Mouse (Mus musculus): ENCODE results near the gene Dagla. TPM values are rescaled to one million over a fixed set of nuclear protein-coding genes. Genes with fewer than 3 reads are reported as not detected.

Gene Dagla
- total RNA-seq, 2 experiments from 2014 or later, result 93.7 to 95.4 TPM

DNA sequence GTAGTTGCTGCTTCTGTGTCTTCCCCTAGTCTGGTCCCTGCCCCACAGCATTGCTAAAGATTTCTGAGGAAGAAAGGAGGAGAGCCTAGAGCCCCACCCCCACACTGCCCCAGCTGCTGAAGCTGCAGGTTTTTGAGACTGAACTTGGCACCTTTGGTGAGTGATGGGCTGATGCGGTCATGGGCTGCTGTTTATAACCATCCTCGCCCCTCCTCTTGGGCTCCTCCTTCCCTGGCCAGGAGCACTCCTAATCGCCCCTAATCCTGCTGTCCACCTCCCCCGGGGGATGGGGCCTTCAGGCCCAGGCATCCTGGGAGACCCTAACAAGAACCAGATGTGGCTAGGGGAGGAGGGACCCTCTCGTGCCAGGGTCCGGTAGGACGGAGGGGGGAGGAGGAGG, 73.7 kb downstream of the Dagla start:
- TF ChIP-seq CTCF (IDR thresholded peaks at IDR 0.05), result no peak
- Histone ChIP-seq H3K4me3 (no peak overlapping the region), H3K27ac (no peak overlapping the region; the same call in 1 of the 2 replicates)
- DNase-seq (ENCODE audit: extremely low spot score in 1 of 2, low spot score in 2 of 2), result no peak
- intact Hi-C loops (cut with DNase I), result no loop called here

DNA sequence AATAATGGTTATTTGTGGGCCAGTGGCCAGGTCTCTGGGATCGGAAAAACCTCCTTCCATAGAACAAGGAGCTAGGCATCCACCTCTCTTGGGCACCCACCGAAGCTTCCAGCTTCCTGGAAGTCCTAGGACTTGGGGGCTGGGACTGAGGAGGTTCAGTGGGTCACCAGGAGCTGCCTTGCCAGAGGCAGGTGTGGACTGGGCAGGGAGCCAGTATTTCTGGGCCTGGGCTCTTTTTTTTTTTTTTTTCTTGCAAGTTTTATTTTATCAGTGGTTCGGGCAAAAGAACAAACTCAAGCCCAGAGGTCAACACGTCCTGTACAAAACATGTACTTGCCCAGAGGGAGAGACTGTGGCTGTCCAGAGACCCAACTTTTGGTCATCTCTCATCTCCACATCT, 78.9 kb downstream of the Dagla start:
- no peak for TF ChIP-seq CTCF (IDR thresholded peaks at IDR 0.05)
- intact Hi-C loops (cut with DNase I), result no loop called here
- H3K27ac ChIP-seq, result no peak overlapping the region
- DNase-seq (ENCODE audit: extremely low spot score in 1 of 2, low spot score in 2 of 2), result no peak
- no peak overlapping the region for H3K4me3 ChIP-seq

DNA sequence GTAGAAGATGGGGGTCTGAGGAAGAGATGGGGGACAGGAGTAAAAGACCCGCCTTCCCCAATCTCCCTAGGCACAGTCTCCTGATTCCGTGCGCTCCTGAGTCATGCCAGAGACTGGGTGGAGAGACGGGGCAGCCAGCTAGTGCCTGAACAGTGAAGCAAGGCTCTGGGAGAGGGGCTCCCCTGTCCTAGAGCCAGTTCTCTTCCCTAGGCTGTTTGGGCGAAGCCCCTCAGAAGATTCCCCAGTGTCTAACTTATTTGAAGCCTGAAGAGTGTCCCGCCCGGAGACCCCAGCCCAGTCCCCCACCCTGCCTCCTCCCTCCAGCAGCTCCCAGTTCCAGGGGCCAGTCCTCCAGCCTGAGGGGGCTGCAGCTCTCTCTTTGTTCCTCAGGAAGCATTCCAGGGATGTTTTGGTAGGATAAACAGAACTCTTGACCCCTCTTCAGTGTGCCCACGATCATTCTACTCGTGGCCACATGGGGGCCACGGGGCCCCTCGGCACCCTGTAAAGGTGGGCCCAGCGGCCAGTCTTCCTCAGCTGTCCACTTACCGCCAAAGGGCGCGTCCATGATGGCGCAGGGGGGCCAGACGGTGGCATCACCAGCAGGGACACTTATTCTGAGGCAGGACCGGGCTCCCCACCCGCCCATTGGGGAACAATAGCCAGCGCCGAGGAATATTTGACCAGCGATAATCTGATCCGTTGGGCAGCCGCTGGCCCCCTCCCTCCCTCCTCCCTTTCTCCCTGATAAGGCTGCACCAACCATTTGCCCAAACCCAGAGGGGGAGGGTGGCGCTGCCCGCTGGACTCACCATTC, 79.8 kb downstream of the Dagla start:
- Histone ChIP-seq H3K27ac (no peak overlapping the region), H3K4me3 (no peak overlapping the region)
- no peak for TF ChIP-seq CTCF (IDR thresholded peaks at IDR 0.05)
- intact Hi-C loops (cut with DNase I), result no loop called here
- no peak for DNase-seq (ENCODE audit: extremely low spot score in 1 of 2, low spot score in 2 of 2)

DNA sequence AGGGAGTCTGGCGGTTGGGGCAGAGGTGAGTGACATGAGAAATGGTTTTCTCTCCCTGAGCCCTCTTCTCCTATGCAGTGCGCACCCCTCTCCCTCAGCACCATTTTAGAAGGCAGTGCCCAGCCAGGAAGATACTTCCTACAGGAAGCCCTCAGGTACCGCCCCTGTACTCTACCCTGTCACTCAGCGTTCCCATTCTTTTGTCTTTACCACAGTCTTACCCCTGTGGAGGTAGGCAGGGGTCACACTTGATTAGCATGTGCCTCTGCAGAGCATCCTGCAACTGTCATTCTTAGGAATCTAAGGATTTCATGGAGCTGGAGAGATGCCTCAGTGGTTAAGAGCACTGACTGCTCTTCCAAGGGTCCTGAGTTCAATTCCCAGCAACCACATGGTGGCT, 81.1 kb downstream of the Dagla start:
- Histone ChIP-seq H3K4me3 (no peak overlapping the region), H3K27ac (no peak overlapping the region)
- TF ChIP-seq CTCF (IDR thresholded peaks at IDR 0.05), result no peak
- no peak for DNase-seq (ENCODE audit: extremely low spot score in 1 of 2, low spot score in 2 of 2)
- intact Hi-C loops (cut with DNase I), result no loop called here

DNA sequence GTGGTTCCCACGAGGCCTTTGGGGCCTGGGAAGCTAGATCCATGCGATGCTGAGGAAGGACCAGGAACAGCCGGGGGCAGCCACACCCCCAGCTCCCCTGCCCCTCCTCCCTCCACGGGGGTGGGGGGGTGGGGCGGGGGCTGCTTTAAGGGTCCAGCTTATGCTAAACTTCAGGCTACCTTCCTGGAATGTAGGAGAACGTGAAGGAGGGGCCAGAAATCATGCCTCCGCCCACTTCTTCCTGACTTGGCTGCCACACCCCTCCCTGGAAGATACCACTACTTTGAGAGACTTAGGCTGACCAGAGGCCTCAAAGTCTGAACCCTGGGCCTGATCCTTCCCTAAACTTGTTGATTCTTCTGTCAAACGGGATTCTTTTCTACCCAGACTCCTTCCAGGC, 82.0 kb downstream of the Dagla start:
- DNase-seq (ENCODE audit: extremely low spot score in 1 of 2, low spot score in 2 of 2), result no peak
- no peak overlapping the region for H3K4me3 ChIP-seq
- H3K27ac ChIP-seq, result no peak overlapping the region
- intact Hi-C loops (cut with DNase I), result no loop called here
- no peak for TF ChIP-seq CTCF (IDR thresholded peaks at IDR 0.05)

DNA sequence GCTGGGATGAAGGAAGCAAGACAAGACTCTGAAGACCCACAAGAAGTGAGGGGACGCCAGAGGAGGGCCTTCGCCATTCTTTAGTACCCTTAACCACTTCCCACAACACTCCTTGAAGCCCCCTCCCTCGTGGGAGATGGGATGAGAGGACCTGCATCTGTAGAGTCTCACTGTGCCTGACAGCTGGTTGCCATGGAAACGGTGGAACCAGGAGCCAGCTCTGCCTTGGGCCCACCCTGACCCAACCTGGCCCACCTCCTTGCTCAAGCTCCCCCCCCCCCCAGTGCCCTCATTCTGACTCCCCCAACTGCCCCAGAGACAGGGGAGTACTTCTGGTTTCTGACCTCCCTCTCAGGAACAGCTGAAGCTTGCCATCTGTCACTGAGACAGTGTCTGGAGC, 83.1 kb downstream of the Dagla start:
- intact Hi-C loops (cut with DNase I), result no loop called here
- no peak for TF ChIP-seq CTCF (IDR thresholded peaks at IDR 0.05)
- DNase-seq (ENCODE audit: extremely low spot score in 1 of 2, low spot score in 2 of 2), result no peak
- Histone ChIP-seq H3K4me3 (no peak overlapping the region), H3K27ac (no peak overlapping the region)

DNA sequence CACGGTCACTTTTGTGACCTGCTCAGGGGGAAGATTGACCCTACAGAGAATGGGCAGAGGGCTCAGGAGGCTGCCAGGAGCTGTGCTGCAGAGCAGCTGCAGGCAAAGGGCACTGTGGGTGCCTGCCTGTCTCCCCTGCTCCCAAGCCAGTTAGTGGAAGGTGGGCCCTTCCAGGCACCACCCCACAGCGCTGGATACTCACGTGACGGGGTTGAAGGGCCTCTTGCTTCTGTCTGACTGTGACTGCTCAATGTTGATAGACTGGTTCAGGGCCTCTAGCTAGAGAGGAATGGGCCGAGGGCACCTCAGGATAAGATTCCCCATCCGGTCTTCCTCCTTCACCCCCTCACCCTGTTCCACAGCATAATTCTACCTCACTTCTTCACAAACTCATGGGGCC, 85.1 kb downstream of the Dagla start:
- Histone ChIP-seq H3K4me3 (no peak overlapping the region), H3K27ac (no peak overlapping the region)
- intact Hi-C loops (cut with DNase I), result loop anchor here (5.0 kb wide), 1 partner anchor 268 kb away; no protein-coding TSS in a partner anchor
- no peak for TF ChIP-seq CTCF (IDR thresholded peaks at IDR 0.05)
- no peak for DNase-seq (ENCODE audit: extremely low spot score in 1 of 2, low spot score in 2 of 2)

DNA sequence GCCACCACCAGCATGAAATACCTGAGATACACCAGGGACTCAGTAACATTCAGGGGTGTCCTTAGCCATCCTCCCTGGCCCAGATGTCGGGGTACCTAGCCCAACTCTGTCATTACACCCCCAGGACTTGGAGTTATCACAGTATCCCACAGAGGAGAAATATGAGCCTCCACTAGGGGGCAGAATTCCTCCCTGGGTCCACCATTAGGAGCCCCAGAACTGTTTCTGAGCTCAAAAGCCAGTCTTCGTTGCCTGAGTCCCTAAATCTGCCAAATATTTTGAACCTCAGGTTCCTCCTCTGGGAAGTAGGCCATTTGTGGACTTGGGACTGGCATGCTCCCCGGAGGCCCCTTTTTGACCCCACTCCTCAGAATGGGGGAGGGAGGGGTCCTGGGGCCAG, 85.6 kb downstream of the Dagla start:
- intact Hi-C loops (cut with DNase I), result loop anchor here (5.0 kb wide), 1 partner anchor 268 kb away; no protein-coding TSS in a partner anchor
- H3K27ac ChIP-seq, result no peak overlapping the region
- H3K4me3 ChIP-seq, result no peak overlapping the region
- peak; percentile 83 for TF ChIP-seq CTCF (IDR thresholded peaks at IDR 0.05)
- peak; percentile 48 to 51 for DNase-seq (ENCODE audit: extremely low spot score in 1 of 2, low spot score in 2 of 2)

DNA sequence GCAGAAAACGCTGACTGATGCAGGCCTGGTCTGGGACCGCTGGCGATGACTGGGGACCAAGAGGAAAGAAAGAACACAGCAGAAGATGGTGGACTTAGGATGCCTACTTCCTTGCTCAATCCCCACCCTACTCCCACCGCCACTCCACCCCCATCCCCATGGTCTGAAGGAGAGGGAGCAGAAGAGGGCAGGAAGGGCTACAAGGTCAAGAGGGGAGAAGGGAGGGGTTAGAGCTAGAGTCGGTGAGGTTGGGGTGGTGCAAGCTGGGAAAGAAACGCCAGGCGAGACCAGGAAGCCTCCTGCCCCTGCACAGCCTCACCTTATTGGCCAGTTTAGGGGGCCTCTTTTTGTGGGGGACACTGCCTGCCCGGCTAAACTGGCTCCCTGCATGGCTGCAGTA, 88.6 kb downstream of the Dagla start:
- H3K27ac ChIP-seq, result no peak overlapping the region
- intact Hi-C loops (cut with DNase I), result loop anchor here (5.0 kb wide), 1 partner anchor 271 kb away; no protein-coding TSS in a partner anchor
- no peak for TF ChIP-seq CTCF (IDR thresholded peaks at IDR 0.05)
- no peak for DNase-seq (ENCODE audit: extremely low spot score in 1 of 2, low spot score in 2 of 2)
- no peak overlapping the region for H3K4me3 ChIP-seq

DNA sequence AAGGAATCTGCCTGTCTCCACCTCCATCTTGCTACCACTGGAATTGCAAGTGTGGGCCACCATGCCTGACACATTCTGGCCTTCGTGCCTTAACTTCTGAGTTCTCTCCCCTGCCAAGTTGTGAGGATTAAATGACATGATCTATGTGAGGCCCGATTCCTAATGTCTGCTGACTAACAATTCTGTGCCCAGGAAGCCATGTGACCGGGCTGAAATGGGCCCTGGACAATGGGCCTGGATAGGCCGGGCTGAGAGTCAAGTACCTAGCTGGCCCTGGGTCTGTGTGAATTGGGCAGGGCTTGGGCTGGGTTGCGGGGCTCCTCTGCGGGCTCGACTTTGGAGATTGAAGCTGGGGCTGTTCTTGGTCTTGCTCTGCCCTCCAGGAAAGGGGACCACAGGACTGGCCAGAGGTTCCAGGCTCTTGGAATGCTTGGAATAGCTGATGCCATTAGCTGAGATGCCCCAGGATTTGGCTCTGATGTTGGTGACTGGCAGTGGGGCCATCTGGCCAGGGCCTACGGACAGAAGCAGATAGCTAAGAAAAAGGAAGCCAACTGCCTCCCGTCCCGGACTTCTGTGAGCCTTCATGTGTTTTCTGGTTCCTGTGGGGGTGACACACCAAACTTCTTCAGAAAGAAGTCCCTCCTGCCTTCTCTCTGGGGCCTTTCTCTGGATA, 90.7 kb downstream of the Dagla start:
- TF ChIP-seq CTCF (IDR thresholded peaks at IDR 0.05), result no peak
- intact Hi-C loops (cut with DNase I), result no loop called here
- H3K27ac ChIP-seq, result no peak overlapping the region
- DNase-seq (ENCODE audit: extremely low spot score in 1 of 2, low spot score in 2 of 2), result no peak
- H3K4me3 ChIP-seq, result no peak overlapping the region

DNA sequence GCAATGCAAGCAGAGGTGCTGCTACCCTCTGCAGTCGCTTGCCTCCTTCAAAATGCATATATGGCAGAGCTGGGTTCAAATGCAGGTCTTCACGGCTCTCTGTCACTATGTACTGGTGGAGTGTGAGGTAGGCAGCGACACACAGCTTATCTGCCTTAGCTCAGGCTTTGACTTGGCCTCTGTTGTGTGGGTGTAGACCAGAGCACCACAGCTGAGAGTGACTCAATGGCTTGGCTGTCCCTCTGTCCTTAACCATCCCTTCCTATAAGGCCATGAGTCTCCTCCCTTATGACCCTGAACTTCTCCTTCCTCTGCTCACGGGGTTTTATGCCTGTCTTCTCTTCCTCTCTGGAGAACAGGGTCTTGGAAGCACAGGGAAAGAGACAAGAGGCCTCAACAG, 93.8 kb downstream of the Dagla start:
- Histone ChIP-seq H3K4me3 (no peak overlapping the region), H3K27ac (no peak overlapping the region)
- intact Hi-C loops (cut with DNase I), result no loop called here
- TF ChIP-seq CTCF (IDR thresholded peaks at IDR 0.05), result no peak
- DNase-seq (ENCODE audit: extremely low spot score in 1 of 2, low spot score in 2 of 2), result no peak

DNA sequence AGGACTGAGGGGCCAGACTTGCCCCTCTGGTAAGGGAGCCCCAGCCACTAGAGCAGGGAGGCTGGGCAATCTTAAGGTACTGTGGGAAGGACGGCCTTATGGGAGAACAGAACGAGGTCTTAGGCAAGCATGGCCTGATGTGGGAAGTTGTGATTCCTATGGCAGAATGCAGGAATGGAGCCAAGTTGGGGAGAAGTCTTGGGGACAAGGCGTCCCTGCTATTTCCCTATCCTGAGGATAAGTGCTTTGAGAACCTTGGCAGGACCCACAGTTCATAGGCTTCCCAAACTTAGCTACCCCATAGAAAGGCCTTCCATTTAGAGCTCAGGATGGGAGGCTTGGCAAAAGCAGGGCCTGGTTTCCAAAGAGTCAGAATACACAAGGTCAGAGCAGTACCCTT, 95.8 kb downstream of the Dagla start:
- Histone ChIP-seq H3K4me3 (no peak overlapping the region), H3K27ac (no peak overlapping the region)
- no peak for TF ChIP-seq CTCF (IDR thresholded peaks at IDR 0.05)
- no peak for DNase-seq (ENCODE audit: extremely low spot score in 1 of 2, low spot score in 2 of 2)
- intact Hi-C loops (cut with DNase I), result no loop called here

Data from left cerebral cortex, adult 2 months (tissue).